Mouse (Mus musculus) stomach, embryonic 14.5 days (tissue): Measurements from ENCODE around the gene Fut1. TPM values are rescaled to one million over a fixed set of nuclear protein-coding genes. Genes with fewer than 3 reads are reported as not detected.
A peak's percentile ranks its signal among the peaks of the same experiment; 100 is the strongest.

Experiments used
- ATAC-seq: fragments of 200-750 bp; cut with Nextera tagmentation; 2 replicates; pipeline ENCODE4 v1.8.0; 2017; ENCODE audit warnings: low read depth, moderate TSS enrichment; ENCODE audit not compliant: insufficient number of reproducible peaks, insufficient read depth, low FRiP score
- H3K27ac ChIP-seq: fragments of 300-500 bp; sonication (generic); 2 replicates; pipeline ENCODE4 v1.5.1; 2014; ENCODE audit warnings: mild to moderate bottlenecking, low read length, moderate library complexity, mixed read lengths
- H3K27me3 ChIP-seq: fragments of 300-500 bp; sonication (generic); 2 replicates; pipeline ENCODE4 v1.6.1; 2014; ENCODE audit warnings: low read length, control low read depth, mixed read lengths; ENCODE audit not compliant: control insufficient read depth, insufficient read depth
- H3K36me3 ChIP-seq: fragments of 300-500 bp; sonication (generic); 2 replicates; pipeline ENCODE4 v1.6.1; 2014; ENCODE audit warnings: mild to moderate bottlenecking, control low read depth, low read length, moderate library complexity, mixed read lengths; ENCODE audit not compliant: control insufficient read depth, insufficient read depth
- H3K4me1 ChIP-seq: fragments of 300-500 bp; sonication (generic); 2 replicates; pipeline ENCODE4 v1.6.1; 2014; ENCODE audit warnings: low read length, control low read depth, mixed read lengths; ENCODE audit not compliant: control insufficient read depth, insufficient read depth
- H3K4me2 ChIP-seq: fragments of 300-500 bp; sonication (generic); replicated peaks from 2 replicates; pipeline ENCODE4 v1.6.1; 2014; ENCODE audit warnings: low read depth, low read length, control low read depth
- H3K4me3 ChIP-seq: fragments of 300-500 bp; sonication (generic); 2 replicates; pipeline ENCODE4 v1.5.1; 2014; ENCODE audit warnings: low read depth, low read length, control low read depth
- H3K9ac ChIP-seq: fragments of 300-500 bp; sonication (generic); replicated peaks from 2 replicates; pipeline ENCODE4 v1.6.1; 2014; ENCODE audit warnings: low read depth, mild to moderate bottlenecking, control low read depth, low read length, moderate library complexity, mixed read lengths
- H3K9me3 ChIP-seq: fragments of 300-500 bp; sonication (generic); 2 replicates; pipeline ENCODE4 v1.6.1; 2016; ENCODE audit warnings: low read depth, low read length, control low read depth; ENCODE audit not compliant: control insufficient read depth
- WGBS: fragments of 180-500 bp; shearing (Covaris S2); extraction: QIAGEN DNeasy Blood & Tissue Kit; methylation state at CpG from one replicate; pipeline ENCODE4 v1.1.7; 2014; 5-methylcytosine and 5-hydroxymethylcytosine counted together
- polyA plus RNA-seq: library from polyadenylated mRNA; unstranded; fragments of >200 nt; fragmentation: Nextera tagmentation; extraction: Ambion mirVana; gene quantifications from 2 replicates; pipeline ENCODE4 v1.2.1, GENCODE M21; 2014

Fut1 gene
- polyA plus RNA-seq, 1 experiment from 2014 or later: 0.78 TPM

- WGBS: 74% methylated on average over 23 of the region's 23 CpGs
- no peak overlapping the region for H3K4me2 ChIP-seq
- no peak for ATAC-seq
- no peak overlapping the region for H3K27ac ChIP-seq
- H3K27me3 ChIP-seq: no peaks in the 10 kb centered on the region
- H3K4me3 ChIP-seq: no peak overlapping the region
- 0 out of 2 replicates have a peak, but pooled peaks cover 2% of the 10 kb centered on the region for H3K4me1 ChIP-seq
- no peaks in the 10 kb centered on the region for H3K36me3 ChIP-seq
- no peak overlapping the region for H3K9ac ChIP-seq
- no peaks in the 10 kb centered on the region for H3K9me3 ChIP-seq
Measured at GRCm38 (mm10) chr7:45630064-45630907, 13.2 kb downstream of the Fut1 start.

- H3K4me3 ChIP-seq: peak overlapping the region; percentile 10; the same call in 1 of the 2 replicates
- peak overlapping the region; percentile 37 for H3K4me2 ChIP-seq
- 0 out of 2 replicates have a peak overlapping the region, but pooled peaks have one; percentile 21 for H3K9ac ChIP-seq
- 0 out of 2 replicates have a peak, but pooled peaks have one; percentile 29 for ATAC-seq
- H3K36me3 ChIP-seq: peaks cover 3% of the 10 kb centered on the region; the same call in 1 of the 2 replicates
- H3K9me3 ChIP-seq: no peaks in the 10 kb centered on the region; the same call in 1 of the 2 replicates
- H3K4me1 ChIP-seq: 0 out of 2 replicates have a peak, but pooled peaks cover 2% of the 10 kb centered on the region
- H3K27ac ChIP-seq: no peak overlapping the region
- no peaks in the 10 kb centered on the region for H3K27me3 ChIP-seq
- 17% methylated on average over 35 of the region's 35 CpGs for WGBS
Measured at GRCm38 (mm10) chr7:45632499-45632898, 15.4 kb downstream of the Fut1 start.

- no peak overlapping the region for H3K4me3 ChIP-seq
- 84% methylated on average over 11 of the region's 11 CpGs for WGBS
- H3K4me1 ChIP-seq: peaks cover 9% of the 10 kb centered on the region
- no peak for ATAC-seq
- H3K4me2 ChIP-seq: no peak overlapping the region
- H3K9ac ChIP-seq: no peak overlapping the region
- H3K36me3 ChIP-seq: peaks cover 3% of the 10 kb centered on the region; the same call in 1 of the 2 replicates
- no peak overlapping the region for H3K27ac ChIP-seq
- H3K27me3 ChIP-seq: no peaks in the 10 kb centered on the region
- H3K9me3 ChIP-seq: no peaks in the 10 kb centered on the region; the same call in 1 of the 2 replicates
Measured at GRCm38 (mm10) chr7:45634946-45635681, 18.0 kb downstream of the Fut1 start.

GRCm38 (mm10) chr7:45635711-45636688 lies 18.9 kb downstream of the Fut1 start:
- Histone ChIP-seq H3K27ac (peak overlapping the region; percentile 7; the same call in 1 of the 2 replicates), H3K4me2 (no peak overlapping the region), H3K4me3 (no peak overlapping the region), H3K27me3 (no peaks in the 10 kb centered on the region), H3K9me3 (no peaks in the 10 kb centered on the region; the same call in 1 of the 2 replicates), H3K9ac (no peak overlapping the region), H3K4me1 (peaks cover 15% of the 10 kb centered on the region), H3K36me3 (peaks cover 3% of the 10 kb centered on the region; the same call in 1 of the 2 replicates)
- ATAC-seq: no peak
- 72% methylated on average over 15 of the region's 15 CpGs for WGBS

- H3K4me1 ChIP-seq: peaks cover 32% of the 10 kb centered on the region
- H3K9ac ChIP-seq: no peak overlapping the region
- no peak overlapping the region for H3K4me3 ChIP-seq
- H3K36me3 ChIP-seq: peaks cover 3% of the 10 kb centered on the region; the same call in 1 of the 2 replicates
- no peak overlapping the region for H3K27ac ChIP-seq
- no peaks in the 10 kb centered on the region for H3K27me3 ChIP-seq
- ATAC-seq: no peak
- peak overlapping the region; percentile 39; the same call in 1 of the 2 replicates for H3K4me2 ChIP-seq
- 92% methylated on average over 6 of the region's 6 CpGs for WGBS
- H3K9me3 ChIP-seq: no peaks in the 10 kb centered on the region; the same call in 1 of the 2 replicates
Measured at GRCm38 (mm10) chr7:45637710-45638109, 20.6 kb downstream of the Fut1 start.

GRCm38 (mm10) chr7:45638623-45639401 lies 21.7 kb downstream of the Fut1 start:
- no peak overlapping the region for H3K9ac ChIP-seq

GRCm38 (mm10) chr7:45639561-45640027 lies 22.5 kb downstream of the Fut1 start, which contains the start of gene Mamstr:
TSS of gene Mamstr (plus strand) at chr7:45639977.
- Histone ChIP-seq H3K4me2 (no peak within 1 kb of the TSS), H3K27me3 (no peaks in the 10 kb centered on the region), H3K4me3 (no peak within 1 kb of the TSS), H3K36me3 (peaks cover 3% of the 10 kb centered on the region; the same call in 1 of the 2 replicates), H3K27ac (no peak within 1 kb of the TSS), H3K9ac (no peak within 1 kb of the TSS), H3K4me1 (peaks cover 42% of the 10 kb centered on the region), H3K9me3 (no peaks in the 10 kb centered on the region; the same call in 1 of the 2 replicates)
- ATAC-seq: no peak
- 26% methylated on average over 19 of the region's 19 CpGs for WGBS

More at GRCm38 (mm10) chr7:45638623-45639401, 21.7 kb downstream of the Fut1 start:
- 20% methylated on average over 29 of the region's 29 CpGs for WGBS
- H3K4me1 ChIP-seq: peaks cover 37% of the 10 kb centered on the region
- H3K4me2 ChIP-seq: peak overlapping the region; percentile 39
- H3K27me3 ChIP-seq: no peaks in the 10 kb centered on the region
- H3K4me3 ChIP-seq: peak overlapping the region; percentile 19
- no peaks in the 10 kb centered on the region; the same call in 1 of the 2 replicates for H3K9me3 ChIP-seq
- peaks cover 3% of the 10 kb centered on the region; the same call in 1 of the 2 replicates for H3K36me3 ChIP-seq
- peak; percentile 88 for ATAC-seq
- H3K27ac ChIP-seq: no peak overlapping the region
